Mouse (Mus musculus) liver, postnatal 0 days (tissue): Measurements from ENCODE around the gene 4930568D16Rik. TPM values are rescaled to one million over a fixed set of nuclear protein-coding genes. Genes with fewer than 3 reads are reported as not detected.
A peak's percentile ranks its signal among the peaks of the same experiment; 100 is the strongest.

Experiments used
- ATAC-seq: fragments of 200-750 bp; cut with Nextera tagmentation; 2 replicates; pipeline ENCODE4 v1.8.0; 2017; ENCODE audit warnings: mild to moderate bottlenecking, moderate library complexity
- DNase-seq: peaks from one replicate; pipeline ENCODE4 v3.0.0-alpha.2; 2016
- H3K27ac ChIP-seq: fragments of 300-500 bp; sonication (generic); 2 replicates; pipeline ENCODE4 v1.5.1; 2014; ENCODE audit warnings: antibody characterized with exemption, moderate library complexity, mild to moderate bottlenecking, low read depth
- H3K27me3 ChIP-seq: fragments of 300-500 bp; sonication (generic); 2 replicates; pipeline ENCODE4 v1.6.1; 2014; ENCODE audit warnings: low read length, control low read depth, mixed read lengths; ENCODE audit not compliant: insufficient read depth
- H3K36me3 ChIP-seq: fragments of 300-500 bp; sonication (generic); replicated peaks from 2 replicates; pipeline ENCODE4 v1.6.1; 2014; ENCODE audit warnings: mild to moderate bottlenecking, control low read depth, low read length, moderate library complexity, mixed read lengths; ENCODE audit not compliant: insufficient read depth
- H3K4me1 ChIP-seq: fragments of 300-500 bp; sonication (generic); 2 replicates; pipeline ENCODE4 v1.6.1; 2014; ENCODE audit warnings: antibody characterized with exemption, mild to moderate bottlenecking, control low read depth; ENCODE audit not compliant: insufficient read depth
- H3K4me2 ChIP-seq: fragments of 300-500 bp; sonication (generic); 2 replicates; pipeline ENCODE4 v1.6.1; 2014; ENCODE audit warnings: low read depth, mild to moderate bottlenecking, low read length, moderate library complexity, mixed read lengths
- H3K4me3 ChIP-seq: fragments of 300-500 bp; sonication (generic); 2 replicates; pipeline ENCODE4 v1.5.1; 2014; ENCODE audit warnings: low read depth, low read length
- H3K9ac ChIP-seq: fragments of 300-500 bp; sonication (generic); replicated peaks from 2 replicates; pipeline ENCODE4 v1.6.1; 2014; ENCODE audit warnings: mild to moderate bottlenecking, moderate library complexity
- H3K9me3 ChIP-seq: fragments of 300-500 bp; sonication (generic); 2 replicates; pipeline ENCODE4 v1.6.1; 2016; ENCODE audit warnings: mild to moderate bottlenecking, control low read depth, low read length, mixed read lengths
- CTCF ChIP-seq: sonication (generic); IDR thresholded peaks from 2 replicates; pipeline ENCODE4 v1.5.1; 2016; ENCODE audit warnings: antibody characterized with exemption, low read depth
- EP300 ChIP-seq: IDR thresholded peaks from 2 replicates; pipeline ENCODE4 v1.6.1; 2016; ENCODE audit warnings: antibody characterized with exemption, low read depth, mild to moderate bottlenecking
- WGBS: fragments of 180-500 bp; shearing (Covaris S2); extraction: QIAGEN DNeasy Blood & Tissue Kit; methylation state at CpG from one replicate; pipeline ENCODE4 v1.1.7; 2014; ENCODE audit not compliant: insufficient replicate concordance; 5-methylcytosine and 5-hydroxymethylcytosine counted together
- polyA plus RNA-seq: library from polyadenylated mRNA; unstranded; fragments of >200 nt; fragmentation: Nextera tagmentation; extraction: Ambion mirVana; gene quantifications from 2 replicates; pipeline ENCODE4 v1.2.1, GENCODE M21; 2015

Gene 4930568D16Rik
- polyA plus RNA-seq, 1 experiment from 2014 or later = not detected

- ATAC-seq (no peak), DNase-seq (no peak)
- Histone ChIP-seq H3K36me3 (no peaks in the 10 kb centered on the region), H3K4me2 (no peak overlapping the region), H3K4me1 (peaks cover 23% of the 10 kb centered on the region), H3K4me3 (no peak overlapping the region), H3K27ac (peak overlapping the region; percentile 55), H3K9ac (no peak overlapping the region), H3K27me3 (no peaks in the 10 kb centered on the region), H3K9me3 (no peaks in the 10 kb centered on the region)
- WGBS = 67% methylated on average over 1 of the region's 1 CpGs
- TF ChIP-seq CTCF (no peak), EP300 (no peak)
Measured at GRCm38 (mm10) chr2:35338036-35338435, 29.5 kb downstream of the 4930568D16Rik start.

GRCm38 (mm10) chr2:35337419-35337818, 30.1 kb downstream of the 4930568D16Rik start:
- no peak for TF ChIP-seq CTCF
- TF ChIP-seq EP300 = no peak
- no peak for ATAC-seq
- Histone ChIP-seq H3K9ac (peak overlapping the region; percentile 92), H3K4me2 (peak overlapping the region; percentile 69), H3K27ac (peak overlapping the region; percentile 97), H3K4me1 (peaks cover 26% of the 10 kb centered on the region), H3K9me3 (no peaks in the 10 kb centered on the region), H3K27me3 (no peaks in the 10 kb centered on the region), H3K4me3 (peak overlapping the region; percentile 81), H3K36me3 (no peaks in the 10 kb centered on the region)
- 57% methylated on average over 10 of the region's 10 CpGs for WGBS
- DNase-seq = no peak

GRCm38 (mm10) chr2:35336388-35337280, 30.9 kb downstream of the 4930568D16Rik start, which contains the start of gene Stom:
Stom (minus strand) TSS chr2:35336976.
- Histone ChIP-seq H3K9me3 (no peaks in the 10 kb centered on the region), H3K4me2 (peak within 1 kb of the TSS; percentile 82), H3K4me3 (peak within 1 kb of the TSS; percentile 81), H3K4me1 (peaks cover 31% of the 10 kb centered on the region), H3K36me3 (0 out of 2 replicates have a peak, but pooled peaks cover 3% of the 10 kb centered on the region), H3K9ac (peak within 1 kb of the TSS; percentile 92), H3K27me3 (no peaks in the 10 kb centered on the region), H3K27ac (peak within 1 kb of the TSS; percentile 97)
- TF ChIP-seq EP300 (peak; percentile 96), CTCF (peak; percentile 65)
- DNase-seq (peak; percentile 100), ATAC-seq (peak; percentile 94)
- WGBS = under 1% methylated on average over 44 of the region's 45 CpGs

GRCm38 (mm10) chr2:35335620-35336019, 31.9 kb downstream of the 4930568D16Rik start:
- H3K4me1 ChIP-seq = peaks cover 36% of the 10 kb centered on the region

GRCm38 (mm10) chr2:35333670-35334069, 33.9 kb downstream of the 4930568D16Rik start:
- Histone ChIP-seq H3K4me2 (peak overlapping the region; percentile 82), H3K4me3 (peak overlapping the region; percentile 81), H3K9ac (peak overlapping the region; percentile 92; the same call in 1 of the 2 replicates), H3K36me3 (peaks cover 6% of the 10 kb centered on the region; the same call in 1 of the 2 replicates), H3K4me1 (peaks cover 50% of the 10 kb centered on the region), H3K27me3 (no peaks in the 10 kb centered on the region), H3K27ac (peak overlapping the region; percentile 29), H3K9me3 (no peaks in the 10 kb centered on the region)
- ATAC-seq = no peak
- DNase-seq = no peak
- TF ChIP-seq EP300 (no peak), CTCF (no peak)

More at GRCm38 (mm10) chr2:35335620-35336019, 31.9 kb downstream of the 4930568D16Rik start:
- no peaks in the 10 kb centered on the region for H3K27me3 ChIP-seq
- no peak for DNase-seq
- H3K4me2 ChIP-seq = peak overlapping the region; percentile 82
- H3K9ac ChIP-seq = peak overlapping the region; percentile 92
- 0 out of 2 replicates have a peak, but pooled peaks cover 6% of the 10 kb centered on the region for H3K36me3 ChIP-seq
- WGBS = 27% methylated on average over 7 of the region's 7 CpGs
- peak overlapping the region; percentile 97 for H3K27ac ChIP-seq
- no peak for TF ChIP-seq CTCF
- no peak for TF ChIP-seq EP300
- peak overlapping the region; percentile 81 for H3K4me3 ChIP-seq
- no peaks in the 10 kb centered on the region for H3K9me3 ChIP-seq
- ATAC-seq = no peak

- WGBS = 71% methylated on average over 2 of the region's 2 CpGs
- Histone ChIP-seq H3K27ac (peak overlapping the region; percentile 26; the same call in 1 of the 2 replicates), H3K36me3 (peaks cover 12% of the 10 kb centered on the region; the same call in 1 of the 2 replicates), H3K4me1 (peaks cover 62% of the 10 kb centered on the region), H3K9ac (no peak overlapping the region), H3K4me3 (no peak overlapping the region), H3K9me3 (no peaks in the 10 kb centered on the region), H3K4me2 (peak overlapping the region; percentile 82), H3K27me3 (no peaks in the 10 kb centered on the region)
- no peak for TF ChIP-seq CTCF
- TF ChIP-seq EP300 = no peak
- ATAC-seq = no peak
- DNase-seq = no peak
Measured at GRCm38 (mm10) chr2:35331205-35331604, 36.3 kb downstream of the 4930568D16Rik start.
